Mouse (Mus musculus) thymus, adult 2 months (tissue): Measurements from ENCODE around the gene Acot1. TPM values are rescaled to one million over a fixed set of nuclear protein-coding genes. Genes with fewer than 3 reads are reported as not detected.
"Not testable (repeated sequence)": the region's sequence is repeated elsewhere in the genome, so short reads cannot be mapped to it uniquely, and the experiment has no call there.

Source experiments
- DNase-seq: peaks from one replicate; pipeline ENCODE4 v3.0.0; 2021
- H3K27ac ChIP-seq: fragments of 200-500 bp; 2 replicates; pipeline ENCODE4 v1.5.1; 2012; ENCODE audit warnings: low read length, control low read depth; ENCODE audit not compliant: control insufficient read depth, insufficient read depth
- H3K27me3 ChIP-seq: fragments of 200-500 bp; 2 replicates; pipeline ENCODE4 v1.6.1; 2012; ENCODE audit warnings: mild to moderate bottlenecking, low read length, moderate library complexity, mixed read lengths; ENCODE audit not compliant: control insufficient read depth, insufficient read depth
- H3K36me3 ChIP-seq: fragments of 200-500 bp; 2 replicates; pipeline ENCODE4 v1.6.1; 2012; ENCODE audit warnings: mild to moderate bottlenecking, low read length, moderate library complexity; ENCODE audit not compliant: control insufficient read depth, insufficient read depth
- H3K4me1 ChIP-seq: fragments of 200-500 bp; replicated peaks from 2 replicates; pipeline ENCODE4 v1.6.1; 2012; ENCODE audit warnings: low read length; ENCODE audit not compliant: control insufficient read depth, insufficient read depth
- H3K4me3 ChIP-seq: fragments of 200-500 bp; 2 replicates; pipeline ENCODE4 v1.5.1; 2012; ENCODE audit warnings: mild to moderate bottlenecking, low read length, control low read depth, moderate library complexity; ENCODE audit not compliant: control insufficient read depth, insufficient read depth
- CTCF ChIP-seq: fragments of 200-500 bp; IDR thresholded peaks from 2 replicates; pipeline ENCODE4 v1.5.1; 2012; ENCODE audit warnings: mild to moderate bottlenecking, control low read depth, low read length, moderate library complexity, borderline replicate concordance; ENCODE audit not compliant: control insufficient read depth, poor library complexity, insufficient read depth; ENCODE audit errors: extremely low read depth
- POLR2A ChIP-seq: fragments of 200-500 bp; IDR thresholded peaks from 2 replicates; pipeline ENCODE4 v1.6.1; 2012; ENCODE audit warnings: mild to moderate bottlenecking, low read length, control low read depth, moderate library complexity; ENCODE audit not compliant: control insufficient read depth, poor library complexity, insufficient read depth; ENCODE audit errors: extremely low read depth
- WGBS: fragments of 180-500 bp; shearing (Covaris S2); methylation state at CpG from one replicate; pipeline ENCODE4 v1.1.7; 2018; 5-methylcytosine and 5-hydroxymethylcytosine counted together
- polyA plus RNA-seq: library from polyadenylated mRNA; depleted of rRNA; stranded (reverse); fragments of >200 nt; gene quantifications from 2 replicates; pipeline ENCODE4 v1.2.3, GENCODE M21; 2012

The Acot1 gene
- polyA plus RNA-seq, 1 experiment: 3.6 TPM

DNA sequence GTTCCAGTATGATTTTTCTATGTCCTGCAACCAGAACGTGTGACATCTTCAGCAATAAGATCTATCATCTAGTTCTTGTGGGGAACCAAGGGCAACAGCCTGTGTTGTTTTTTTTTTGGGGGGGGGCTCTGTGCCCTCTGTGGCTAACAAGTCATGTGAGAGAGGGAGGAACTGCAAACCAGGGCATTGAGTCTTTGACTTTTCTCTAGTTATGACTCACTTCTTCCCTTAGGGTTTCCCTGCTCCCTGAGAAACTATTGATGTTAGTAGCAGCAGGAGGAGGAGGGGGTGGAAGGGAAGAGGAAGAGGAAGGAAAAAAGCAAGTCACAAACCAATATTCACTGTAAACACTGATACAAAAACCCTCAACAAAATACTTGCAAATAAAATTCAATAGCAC lies 5.4 kb upstream of the Acot1 start:
- H3K27ac ChIP-seq: no peak overlapping the region
- H3K27me3 ChIP-seq: no peaks in the 10 kb centered on the region
- H3K4me1 ChIP-seq: no peaks in the 10 kb centered on the region
- no peak overlapping the region for H3K4me3 ChIP-seq
- H3K36me3 ChIP-seq: no peaks in the 10 kb centered on the region
- WGBS: 79% methylated on average over 1 of the region's 1 CpGs
- DNase-seq: no peak
- TF ChIP-seq POLR2A: no peak
- no peak for TF ChIP-seq CTCF

DNA sequence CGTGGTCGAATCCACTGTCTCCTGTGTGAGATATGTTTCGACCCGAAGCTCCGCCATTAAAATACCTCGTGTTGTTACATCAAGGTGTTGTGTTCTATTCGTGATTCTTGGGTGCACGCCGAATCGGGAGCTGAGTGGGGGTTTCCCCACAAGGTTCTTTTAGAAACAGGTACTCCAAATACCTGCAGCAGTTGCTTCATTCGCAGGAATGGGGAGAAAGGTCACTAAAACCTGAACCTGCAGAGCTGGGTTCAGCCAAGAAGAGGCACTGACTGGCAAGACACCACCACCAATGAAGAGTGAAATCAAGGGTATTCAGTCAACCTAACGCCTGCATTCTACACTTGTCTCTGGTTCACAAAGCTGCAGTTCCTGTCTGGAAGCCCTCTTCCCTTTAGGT lies 1.0 kb upstream of the Acot1 start:
- Histone ChIP-seq H3K27ac (no peak overlapping the region), H3K4me3 (no peak overlapping the region), H3K27me3 (no peaks in the 10 kb centered on the region), H3K4me1 (peaks cover 2% of the 10 kb centered on the region; the same call in 1 of the 2 replicates), H3K36me3 (no peaks in the 10 kb centered on the region)
- 90% methylated on average over 12 of the region's 12 CpGs for WGBS
- no peak for TF ChIP-seq POLR2A
- TF ChIP-seq CTCF: no peak
- no peak for DNase-seq

DNA sequence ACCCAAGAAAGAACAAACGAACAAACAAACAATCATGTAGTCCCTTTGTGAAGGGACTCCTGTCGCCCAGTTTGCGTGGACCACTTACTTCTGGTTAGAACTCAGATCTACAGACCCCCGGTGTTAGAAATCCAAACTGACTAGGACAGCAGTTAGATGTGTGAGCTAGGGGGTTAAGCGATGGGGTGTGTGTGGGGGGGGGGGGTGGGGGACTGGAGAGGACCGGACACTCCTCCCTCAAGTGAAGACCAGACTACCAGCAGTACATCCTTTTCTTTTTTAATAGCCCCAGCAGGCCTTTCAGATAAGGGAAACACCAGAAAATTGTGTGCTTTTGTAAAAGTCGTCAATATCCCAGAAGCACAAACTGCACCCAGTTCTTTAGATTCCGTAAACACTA lies 561 bp upstream of the Acot1 start:
- TF ChIP-seq POLR2A (no peak), CTCF (no peak)
- DNase-seq: no peak
- H3K36me3 ChIP-seq: no peaks in the 10 kb centered on the region
- no peak overlapping the region for H3K4me3 ChIP-seq
- 72% methylated on average over 8 of the region's 8 CpGs for WGBS
- no peak overlapping the region for H3K27ac ChIP-seq
- peaks cover 2% of the 10 kb centered on the region; the same call in 1 of the 2 replicates for H3K4me1 ChIP-seq
- no peaks in the 10 kb centered on the region for H3K27me3 ChIP-seq

DNA sequence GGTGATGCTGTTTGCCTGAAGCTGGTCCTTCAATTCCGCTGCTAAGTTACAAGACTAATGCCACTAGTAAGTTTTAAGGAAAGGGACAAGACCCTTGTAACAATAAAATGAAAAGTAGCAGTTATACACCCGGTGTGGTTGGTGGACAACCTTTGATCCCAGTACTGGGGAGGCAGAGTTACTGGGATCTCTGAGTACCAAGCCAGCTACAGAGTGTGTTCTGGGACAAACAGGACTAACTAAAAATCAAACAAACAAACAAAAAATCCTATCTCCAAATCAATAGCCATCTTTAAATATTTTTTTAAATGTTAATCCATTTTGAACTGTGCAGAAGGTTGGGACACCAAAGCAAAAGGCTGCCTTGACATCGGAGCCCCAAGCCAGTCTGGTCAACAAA lies 911 bp downstream of the Acot1 start:
- H3K4me3 ChIP-seq: no peak overlapping the region
- H3K27ac ChIP-seq: no peak overlapping the region
- DNase-seq: no peak
- TF ChIP-seq CTCF: no peak
- TF ChIP-seq POLR2A: no peak
- no peaks in the 10 kb centered on the region for H3K27me3 ChIP-seq
- WGBS: 90% methylated on average over 3 of the region's 3 CpGs
- H3K4me1 ChIP-seq: peaks cover 2% of the 10 kb centered on the region; the same call in 1 of the 2 replicates
- H3K36me3 ChIP-seq: no peaks in the 10 kb centered on the region

DNA sequence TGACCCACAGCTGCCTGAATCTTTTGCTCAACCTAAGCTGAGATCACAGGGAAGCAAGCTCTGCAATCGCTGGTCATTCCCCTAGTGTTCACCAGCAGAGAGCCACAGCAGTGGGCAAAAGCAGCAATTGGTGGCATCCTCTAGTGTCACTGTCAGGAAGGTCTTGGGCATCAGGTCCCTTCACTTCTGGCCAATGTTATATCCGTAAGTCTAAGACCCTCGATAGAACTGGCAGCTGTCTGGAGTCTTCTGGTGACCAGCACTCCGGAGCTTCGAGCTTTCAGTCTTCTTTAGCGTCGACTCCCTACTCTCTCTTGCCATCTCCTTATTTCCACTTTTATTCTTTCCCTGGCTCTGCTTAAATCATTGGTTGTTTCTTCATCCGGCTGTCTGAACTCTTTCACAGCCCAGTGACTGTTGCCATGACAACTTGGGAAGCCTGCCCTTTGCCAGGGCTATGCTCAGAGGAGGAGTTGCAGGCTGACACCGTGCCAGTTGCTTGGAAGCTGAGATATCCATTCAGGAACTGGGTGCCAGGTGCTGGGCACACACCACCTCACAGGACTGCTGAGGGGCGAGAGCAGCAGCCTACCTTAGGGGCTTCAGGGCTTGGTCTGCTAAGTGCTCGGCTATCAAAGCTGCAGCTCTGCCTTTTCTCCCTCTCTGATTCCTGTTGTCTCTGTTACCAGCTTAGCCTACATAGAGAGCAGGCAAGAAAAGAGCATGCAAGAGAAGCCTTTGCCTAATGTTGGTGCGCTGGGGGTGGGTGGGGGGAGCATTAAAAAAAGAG lies 2.2 kb downstream of the Acot1 start:
- no peak for DNase-seq
- Histone ChIP-seq H3K27me3 (no peaks in the 10 kb centered on the region), H3K4me3 (no peak overlapping the region), H3K27ac (no peak overlapping the region), H3K4me1 (peaks cover 2% of the 10 kb centered on the region; the same call in 1 of the 2 replicates), H3K36me3 (no peaks in the 10 kb centered on the region)
- WGBS: 77% methylated on average over 12 of the region's 12 CpGs
- no peak for TF ChIP-seq CTCF
- TF ChIP-seq POLR2A: no peak

DNA sequence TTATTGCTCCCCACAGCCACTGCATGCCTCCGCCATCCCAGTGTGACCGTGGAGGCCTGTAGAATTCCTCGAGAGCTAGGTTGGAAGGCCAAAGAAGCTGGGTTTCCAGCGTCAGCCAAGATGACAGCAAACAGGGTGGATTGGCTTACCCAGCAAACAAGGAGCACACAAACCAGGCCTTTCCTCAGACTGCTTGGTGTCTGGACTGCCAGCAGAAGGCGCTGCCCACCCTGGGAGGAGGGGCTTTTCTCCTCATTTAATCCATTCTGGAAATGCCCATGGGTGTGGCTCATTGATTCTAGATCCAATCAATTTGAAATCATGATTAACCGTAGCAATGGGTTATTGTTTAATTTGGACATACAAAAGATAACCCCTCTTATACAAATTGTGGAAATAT lies 3.8 kb downstream of the Acot1 start:
- Histone ChIP-seq H3K4me1 (peaks cover 2% of the 10 kb centered on the region; the same call in 1 of the 2 replicates), H3K4me3 (no peak overlapping the region), H3K27ac (no peak overlapping the region), H3K36me3 (no peaks in the 10 kb centered on the region), H3K27me3 (no peaks in the 10 kb centered on the region)
- WGBS: 93% methylated on average over 6 of the region's 6 CpGs
- no peak for TF ChIP-seq POLR2A
- DNase-seq: no peak

DNA sequence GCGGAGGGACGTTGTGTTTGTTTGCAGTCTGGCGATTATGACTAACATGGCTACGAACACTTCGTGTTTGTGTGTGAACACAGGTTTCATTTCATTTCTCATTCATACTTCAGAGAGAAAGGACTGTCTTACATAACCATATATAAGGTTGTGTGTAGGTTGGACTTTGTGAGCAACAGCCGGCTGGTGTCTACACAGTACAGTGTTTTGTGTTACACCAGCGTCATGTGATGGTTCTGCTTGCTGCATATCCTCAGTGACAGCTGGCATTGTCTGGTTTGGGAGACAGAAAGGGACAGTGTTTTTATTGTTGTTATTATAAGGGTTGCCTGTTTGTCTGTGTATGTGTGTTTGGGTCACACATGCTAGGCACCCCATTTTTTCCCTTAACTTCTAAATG lies 4.4 kb downstream of the Acot1 start:
- no peaks in the 10 kb centered on the region for H3K36me3 ChIP-seq
- H3K27ac ChIP-seq: no peak overlapping the region
- 96% methylated on average over 7 of the region's 7 CpGs for WGBS
- H3K4me1 ChIP-seq: peaks cover 2% of the 10 kb centered on the region; the same call in 1 of the 2 replicates
- no peak overlapping the region for H3K4me3 ChIP-seq
- DNase-seq: no peak
- TF ChIP-seq POLR2A: no peak
- no peak for TF ChIP-seq CTCF
- H3K27me3 ChIP-seq: no peaks in the 10 kb centered on the region

DNA sequence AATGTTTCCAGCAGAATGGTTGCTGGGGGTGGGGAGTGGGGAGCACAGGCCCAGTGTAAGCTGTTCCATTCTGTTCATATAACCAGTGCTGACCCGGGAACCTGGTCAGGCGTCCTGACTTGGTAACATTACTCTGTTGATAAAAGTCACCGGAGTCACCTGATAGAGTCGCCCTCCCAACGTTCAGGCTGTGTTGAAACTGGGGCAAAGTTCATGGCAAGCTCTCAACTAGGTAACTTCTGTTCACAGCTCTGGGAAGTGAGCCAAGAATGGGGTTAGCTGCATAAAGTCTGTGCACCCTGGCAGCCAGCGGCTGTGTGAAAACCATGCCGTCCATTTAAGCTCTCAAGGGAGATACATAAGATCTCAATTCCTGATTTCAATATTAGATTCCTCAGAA lies 11.2 kb downstream of the Acot1 start:
- H3K4me1 ChIP-seq, DNase-seq, H3K27ac ChIP-seq, H3K36me3 ChIP-seq, H3K4me3 ChIP-seq, H3K27me3 ChIP-seq: not testable (repeated sequence)
- 7% methylated on average over 7 of the region's 7 CpGs for WGBS

DNA sequence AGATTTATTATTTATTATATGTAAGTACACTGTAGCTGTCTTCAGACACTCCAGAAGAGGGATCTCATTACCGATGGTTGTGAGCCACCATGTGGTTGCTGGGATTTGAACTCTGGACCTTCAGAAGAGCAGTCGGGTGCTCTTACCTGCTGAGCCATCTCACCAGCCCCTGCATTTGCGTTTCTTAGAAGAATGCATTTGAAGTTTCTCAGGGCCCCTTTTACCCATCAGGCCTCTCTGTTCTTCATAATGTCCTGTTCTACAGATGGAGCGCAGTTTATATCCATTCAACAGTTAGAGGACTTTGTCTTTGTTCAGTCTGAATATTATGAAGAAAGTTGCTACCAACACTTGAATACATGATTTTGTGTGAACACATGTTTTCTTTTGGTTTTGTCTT lies 13.0 kb downstream of the Acot1 start:
- not testable (repeated sequence) for H3K27me3 ChIP-seq, DNase-seq, H3K36me3 ChIP-seq, H3K4me1 ChIP-seq, H3K27ac ChIP-seq, H3K4me3 ChIP-seq
- WGBS: 95% methylated on average over 4 of the region's 4 CpGs
